Mouse (Mus musculus) neutrophil, adult 5-6 weeks (primary cell): ENCODE data around the gene Fam72a. TPM values are rescaled to one million over a fixed set of nuclear protein-coding genes. Genes with fewer than 3 reads are reported as not detected.

Experiments used
- ATAC-seq: fragments of 151-379, 151-347 bp; 2 replicates; pipeline ENCODE4 v1.8.0; 2017; ENCODE audit warnings: mild to moderate bottlenecking, moderate TSS enrichment; ENCODE audit not compliant: insufficient number of reproducible peaks, poor library complexity, low FRiP score, severe bottlenecking; ENCODE audit errors: extremely low read depth
- total RNA-seq: library from RNA; stranded (forward); fragments of 200-1000 nt; gene quantifications from 2 replicates; pipeline ENCODE4 v1.2.3, GENCODE M21; 2017

The Fam72a gene
- total RNA-seq, result 0.35 TPM in 1 of 2 replicates, not detected in the other

DNA sequence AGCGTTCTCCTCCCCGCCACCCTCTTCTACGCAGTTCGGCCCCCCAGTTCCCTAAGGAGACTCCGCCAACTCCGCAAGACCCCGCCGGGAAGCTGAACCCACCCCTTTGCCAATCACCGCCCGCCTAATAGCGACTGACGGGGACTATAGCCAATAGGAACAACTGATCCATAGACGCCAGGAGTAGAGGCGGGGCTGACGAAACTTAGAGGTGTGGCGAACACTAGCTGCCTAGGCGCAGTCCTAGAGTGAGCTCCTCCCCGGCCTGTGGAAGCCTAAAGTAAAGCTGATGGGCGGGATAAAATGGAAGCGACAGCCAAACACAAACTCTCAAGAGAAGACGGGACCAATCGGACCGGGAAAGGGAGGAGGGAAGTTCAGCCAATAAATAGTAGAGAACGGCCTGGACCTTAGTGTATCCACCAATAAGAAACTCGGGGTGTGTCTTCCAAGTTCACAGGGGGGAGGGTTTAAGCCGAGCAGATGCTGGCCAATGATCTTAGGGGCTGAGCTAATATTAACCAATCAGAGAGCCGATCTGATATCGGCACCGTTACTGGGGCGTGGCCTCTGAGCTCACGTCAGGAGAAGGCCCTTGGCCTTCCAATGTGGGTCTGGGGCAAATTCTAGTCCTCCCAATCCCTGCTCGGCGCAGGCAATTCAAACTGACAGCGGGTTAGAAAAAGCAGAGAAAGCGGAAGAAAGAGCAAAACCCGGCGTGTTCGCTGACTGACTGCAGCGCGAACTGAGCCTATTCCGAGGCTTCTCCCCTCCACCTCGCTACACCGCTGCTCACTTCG, at the start of gene Fam72a, which contains the start of gene Srgap2:
Gene Fam72a, plus strand, starts transcription at position 623 of the 800 bp plus-strand sequence.
Gene Srgap2, minus strand, starts transcription at position 72 of the 800 bp plus-strand sequence.
- ATAC-seq, result peak; percentile 84

GRCm38 (mm10) chr1:131478770-131479305, 48.9 kb upstream of the Fam72a start:
- no peak for ATAC-seq

DNA sequence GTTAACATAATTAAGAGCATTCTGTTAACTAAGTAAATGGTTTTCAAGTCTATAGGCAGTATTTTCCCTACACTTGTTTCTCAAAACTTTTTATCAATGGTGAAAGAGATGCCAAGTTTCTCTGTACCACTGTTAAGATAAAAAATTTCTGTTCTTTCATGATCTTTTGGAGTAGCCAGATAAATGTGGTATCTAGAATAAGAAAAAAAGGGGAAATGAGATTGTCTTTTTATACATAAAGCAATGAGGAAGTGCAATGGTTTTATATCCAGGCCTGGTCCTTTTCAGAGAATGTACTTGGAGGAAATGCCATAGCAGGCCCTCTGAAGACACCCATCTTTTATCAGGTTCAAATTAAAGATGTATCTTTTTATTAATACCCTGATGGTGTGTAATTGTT, 46.3 kb upstream of the Fam72a start:
- peak; percentile 44; the same call in 1 of the 2 replicates for ATAC-seq

DNA sequence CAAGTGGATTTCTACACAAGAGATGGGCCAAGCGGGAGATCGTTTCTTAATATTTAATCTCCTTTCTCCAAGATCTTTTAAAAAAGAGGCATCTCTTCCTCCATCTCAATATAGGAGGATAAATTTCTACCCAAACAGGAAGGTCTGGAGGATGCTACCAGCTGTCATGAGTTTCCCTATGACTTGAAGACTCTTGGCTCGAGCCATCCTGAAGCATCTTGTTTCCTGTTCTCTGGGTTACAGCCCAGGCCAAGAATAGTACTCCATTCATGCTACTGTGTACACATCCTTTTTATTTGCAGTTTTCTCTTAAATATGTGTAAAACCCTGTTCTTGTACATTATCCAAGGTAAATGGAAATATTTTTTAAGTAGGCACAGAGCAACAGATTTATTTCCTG, 45.5 kb upstream of the Fam72a start:
- no peak for ATAC-seq

DNA sequence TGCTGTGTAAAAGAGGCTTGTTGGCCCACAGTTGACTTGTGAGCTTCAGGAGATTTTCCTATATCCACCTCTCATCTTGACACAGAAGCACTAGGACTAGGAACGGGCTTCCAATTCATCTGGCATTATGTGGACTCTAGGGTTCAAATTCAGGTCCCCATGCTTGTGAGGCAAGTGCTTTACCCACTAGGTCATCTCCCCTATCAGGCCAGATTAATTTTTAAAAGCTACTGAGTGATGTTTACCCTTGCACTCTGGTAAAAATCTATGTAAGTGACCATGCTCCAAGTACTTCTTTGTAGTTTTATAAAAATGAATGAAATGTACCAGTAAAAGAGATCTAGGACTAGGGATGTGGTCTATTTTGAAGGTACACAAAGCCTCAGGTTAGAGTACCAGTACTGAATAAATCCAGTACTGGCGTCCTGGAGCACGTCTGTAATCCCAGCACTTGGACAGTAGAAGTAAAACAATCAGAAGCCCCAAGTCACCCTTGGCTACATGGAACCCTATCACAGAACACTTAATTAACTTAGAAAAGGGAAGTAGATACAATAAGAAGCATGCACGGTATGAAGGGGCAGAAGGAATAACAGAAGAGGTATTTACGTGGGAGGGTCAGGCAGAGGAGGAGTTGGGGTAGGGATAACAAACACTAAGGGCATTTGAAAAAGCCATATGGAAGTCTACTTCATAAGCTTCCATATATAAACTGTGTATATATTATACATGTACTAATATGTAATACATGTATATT, 41.4 kb upstream of the Fam72a start:
- ATAC-seq, result no peak

DNA sequence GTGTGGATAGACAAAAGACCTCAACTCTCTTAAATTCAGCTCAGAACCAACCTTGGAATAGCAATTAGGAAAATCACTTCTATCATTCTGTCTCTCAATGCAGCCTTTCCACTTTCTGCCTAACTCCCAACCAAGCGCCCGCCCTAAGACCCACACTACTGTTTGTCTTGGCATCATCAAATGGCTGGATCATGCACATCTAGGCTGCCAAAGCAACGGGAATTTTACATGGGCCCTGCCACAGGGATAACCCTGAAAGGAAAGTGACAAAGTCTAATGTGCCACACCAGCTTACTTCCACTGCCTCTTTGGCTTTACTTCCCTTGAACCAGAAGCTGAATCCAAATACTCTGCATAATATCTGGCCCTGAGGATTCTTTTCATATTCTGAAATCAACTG, 38.4 kb upstream of the Fam72a start:
- ATAC-seq, result no peak

- no peak for ATAC-seq
Measured at GRCm38 (mm10) chr1:131491579-131491978, 36.1 kb upstream of the Fam72a start.

GRCm38 (mm10) chr1:131492360-131492759, 35.3 kb upstream of the Fam72a start:
- ATAC-seq, result peak; percentile 71; the same call in 1 of the 2 replicates

DNA sequence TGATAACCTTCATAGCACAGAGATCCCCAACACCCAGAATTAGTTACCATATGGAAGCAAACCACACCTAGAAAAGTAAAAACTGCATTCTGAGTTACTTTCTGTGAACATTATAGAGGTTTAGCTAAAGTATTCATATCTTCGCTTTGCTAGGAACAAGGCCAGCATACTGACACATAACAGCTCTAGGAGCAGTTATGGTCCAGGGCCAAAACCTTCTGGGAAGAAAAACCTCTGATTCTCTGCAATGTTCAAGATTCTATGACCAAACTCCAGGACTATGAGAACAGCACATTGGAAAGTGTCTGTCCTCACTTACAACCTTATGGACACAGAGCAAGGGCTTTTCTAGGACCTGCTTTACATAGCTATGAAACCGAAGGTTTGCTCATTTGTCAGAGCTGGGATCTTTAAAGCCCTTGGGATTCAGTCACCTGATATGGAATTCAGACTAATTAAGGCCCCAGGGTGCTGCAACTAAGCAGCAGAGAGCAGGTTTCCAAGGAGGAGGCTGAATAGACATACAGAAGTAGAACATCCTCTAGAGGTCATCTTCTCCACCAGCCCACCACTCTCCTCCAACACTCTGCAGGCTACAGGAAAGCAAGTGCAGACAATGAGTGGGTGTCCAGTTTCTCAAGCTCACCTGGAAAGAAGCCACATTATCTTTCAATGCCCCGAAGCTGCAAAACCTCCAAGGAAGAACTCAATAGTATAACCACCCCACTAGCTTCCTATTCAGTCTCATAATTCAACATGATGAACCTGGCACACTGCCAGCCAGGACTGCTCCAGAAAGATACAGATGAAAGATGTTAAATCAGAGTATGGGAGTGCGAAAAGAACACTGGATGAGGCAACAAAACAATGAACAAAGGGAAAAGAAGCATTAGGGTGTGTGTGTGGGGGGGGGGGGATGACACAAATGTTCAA, 33.5 kb upstream of the Fam72a start:
- ATAC-seq, result no peak

DNA sequence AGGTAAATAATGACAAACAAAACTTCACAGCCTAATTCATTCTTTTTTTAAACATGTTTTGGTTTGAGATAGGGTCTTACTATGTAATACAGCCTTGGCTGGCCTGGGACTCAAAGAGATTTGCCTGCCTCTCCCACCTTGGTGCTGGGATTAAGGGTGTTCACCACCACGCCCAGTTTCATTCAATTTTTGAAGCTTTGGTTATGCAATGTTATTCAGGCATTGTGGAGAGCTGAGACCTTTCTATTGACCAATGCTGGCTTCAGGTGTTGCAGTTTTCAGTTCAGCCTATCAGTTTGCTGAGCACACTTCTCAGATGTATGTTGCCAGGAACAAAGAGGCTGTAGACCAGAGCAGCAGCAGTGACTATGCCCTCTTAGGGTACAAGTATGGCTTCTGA, 29.5 kb upstream of the Fam72a start:
- ATAC-seq, result no peak

DNA sequence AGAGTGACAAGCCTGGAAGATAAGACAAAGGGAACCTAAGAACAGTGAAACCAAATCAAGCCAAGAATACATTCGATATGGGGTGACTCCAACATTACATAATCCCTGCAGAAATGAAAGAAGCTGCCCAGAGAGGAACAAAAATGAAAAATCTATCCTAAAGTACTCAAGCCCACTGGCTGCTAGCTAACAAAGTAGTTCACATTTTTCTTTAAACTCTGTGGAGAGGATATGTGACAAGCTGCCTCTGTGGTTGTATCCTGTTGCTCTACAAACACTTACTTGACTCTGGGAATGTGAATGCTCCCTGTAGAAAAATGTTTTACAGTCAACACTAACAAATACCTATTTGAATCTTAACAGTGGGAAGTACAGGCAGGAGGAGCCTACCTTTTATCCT, 26.0 kb upstream of the Fam72a start:
- no peak for ATAC-seq

DNA sequence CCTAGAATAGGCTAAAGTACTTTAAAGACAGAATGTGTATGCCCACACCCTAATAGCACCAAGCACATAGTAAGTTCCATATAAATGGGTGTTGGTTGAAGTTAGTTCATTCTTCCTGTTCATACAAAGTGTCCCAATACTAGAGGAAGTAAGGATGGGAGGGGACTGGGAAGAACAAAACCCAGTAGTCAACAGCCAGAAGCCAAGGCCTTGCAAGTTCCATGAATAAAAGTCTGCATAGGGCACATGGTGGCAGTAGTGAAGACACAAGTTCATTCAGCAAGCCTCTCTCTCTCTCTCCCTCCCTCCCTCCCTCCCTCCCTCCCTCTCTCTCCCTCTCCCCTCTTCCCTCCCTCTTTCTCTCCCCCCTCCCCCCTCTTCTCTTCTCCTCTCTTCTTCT, 16.6 kb upstream of the Fam72a start:
- no peak for ATAC-seq

GRCm38 (mm10) chr1:131511661-131512500, 15.8 kb upstream of the Fam72a start:
- no peak for ATAC-seq

DNA sequence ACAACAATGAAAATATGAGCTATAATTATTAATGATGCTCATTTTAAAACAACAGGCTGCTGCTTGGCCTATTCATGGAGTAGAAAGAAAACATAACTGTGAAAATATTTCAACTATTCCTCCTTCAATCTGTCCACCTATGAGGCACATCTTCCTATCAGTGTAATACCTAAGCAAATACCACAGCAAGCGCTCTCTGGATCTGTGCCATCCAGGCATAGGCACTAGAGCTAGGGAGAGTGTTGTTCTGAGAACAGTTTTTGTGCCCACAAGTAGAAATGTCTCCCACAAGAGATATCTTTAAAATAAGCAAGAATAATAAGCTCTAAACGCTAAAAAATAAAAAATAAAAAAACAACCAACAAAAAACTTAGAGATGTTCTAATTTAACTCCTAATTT, 14.6 kb upstream of the Fam72a start:
- ATAC-seq, result no peak

DNA sequence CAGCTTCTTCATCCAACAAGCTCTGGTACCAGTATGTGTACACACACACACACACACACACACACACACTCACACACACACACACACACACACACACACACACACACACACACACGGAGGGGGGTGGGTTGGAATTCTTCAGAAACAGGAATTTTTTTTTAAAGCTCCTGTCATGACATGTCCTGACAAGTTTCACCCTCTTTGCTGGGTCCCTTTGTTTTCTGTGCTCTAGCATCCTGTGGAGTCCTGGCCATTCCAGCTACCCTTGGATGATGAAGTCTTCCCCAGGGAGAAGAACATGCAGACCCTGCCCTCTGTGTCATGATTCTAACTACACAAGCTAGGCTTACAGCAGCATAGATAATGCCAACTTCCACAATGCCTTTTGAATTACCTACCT, 13.5 kb upstream of the Fam72a start:
- ATAC-seq, result no peak

- ATAC-seq, result no peak
Measured at GRCm38 (mm10) chr1:131516588-131516987, 11.1 kb upstream of the Fam72a start.

- ATAC-seq, result no peak
Measured at GRCm38 (mm10) chr1:131523794-131524193, 3.9 kb upstream of the Fam72a start.

GRCm38 (mm10) chr1:131525101-131525585, 2.6 kb upstream of the Fam72a start:
- no peak for ATAC-seq
